Mouse (Mus musculus) cortical plate, adult 2 months (tissue): ENCODE measurements around the gene Ugt1a8.

ENCODE experiments used
- CTCF ChIP-seq: fragments of 200-500 bp; IDR thresholded peaks from 2 replicates; pipeline ENCODE4 v1.5.1; 2011; ENCODE audit warnings: mild to moderate bottlenecking, control low read depth, low read length; ENCODE audit not compliant: insufficient read depth; ENCODE audit errors: extremely low read depth
- POLR2A ChIP-seq: fragments of 200-500 bp; IDR thresholded peaks from 2 replicates; pipeline ENCODE4 v1.6.1; 2011; ENCODE audit warnings: mild to moderate bottlenecking, low read length, control low read depth; ENCODE audit not compliant: insufficient read depth; ENCODE audit errors: extremely low read depth

- TF ChIP-seq CTCF (no peak), POLR2A (no peak)
Measured at GRCm38 (mm10) chr1:88215466-88216380, 128.1 kb downstream of the Ugt1a8 start.
